Mouse (Mus musculus): ENCODE measurements around the gene Cdh15. TPM values are rescaled to one million over a fixed set of nuclear protein-coding genes. Genes with fewer than 3 reads are reported as not detected.

The Cdh15 gene
- polyA plus RNA-seq, 1 experiment = 0.32 TPM

DNA sequence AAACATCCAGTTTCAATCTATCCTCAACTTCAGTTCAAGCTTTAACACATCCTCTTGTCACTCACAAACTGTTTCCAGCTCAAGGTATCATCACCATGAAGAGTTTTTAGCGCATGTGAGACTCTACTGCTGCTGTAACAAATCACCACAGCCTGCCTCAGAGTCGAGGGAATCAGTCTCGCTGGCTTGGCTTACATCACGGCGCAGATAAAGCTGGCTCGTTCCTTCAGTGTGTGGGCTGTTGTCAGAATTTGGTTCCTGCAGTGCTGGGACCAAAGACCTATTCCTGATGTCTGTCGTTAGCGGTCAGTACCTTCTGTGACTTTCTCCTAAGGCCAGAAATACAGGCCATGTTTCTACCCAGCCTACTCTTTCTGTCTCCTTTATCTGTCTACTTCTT, 49.4 kb downstream of the Cdh15 start:
- Histone ChIP-seq H3K27ac (replicated peaks; ENCODE audit: low read depth, low read length) (no peak overlapping the region), H3K4me3 (ENCODE audit: insufficient read depth, low read depth, low read length) (no peak overlapping the region), H3K4me1 (ENCODE audit: control insufficient read depth, insufficient read depth, insufficient read length, low read length) (peaks cover 16% of the 10 kb centered on the region)

DNA sequence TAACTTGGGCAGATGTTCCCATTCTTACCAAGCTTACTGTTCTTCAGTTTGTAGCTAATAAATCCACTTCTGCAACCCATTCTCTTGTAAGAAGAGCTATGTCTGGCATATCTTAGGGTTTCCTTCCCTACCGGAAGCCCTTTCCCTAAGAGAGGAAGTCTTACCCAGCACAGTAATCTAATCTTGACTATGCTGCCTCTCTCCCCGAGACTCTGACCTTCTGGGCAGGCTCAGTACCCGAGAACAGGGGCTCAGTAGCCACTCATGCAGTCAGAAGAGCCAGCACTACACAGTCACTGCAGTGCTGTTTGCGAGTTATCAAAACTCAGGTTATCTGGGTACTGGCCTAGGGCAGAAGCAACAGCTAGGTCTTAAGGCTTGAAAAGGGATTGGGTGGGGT, 50.3 kb downstream of the Cdh15 start:
- Histone ChIP-seq H3K27ac (replicated peaks; ENCODE audit: low read depth, low read length) (peak overlapping the region; percentile 37), H3K4me3 (ENCODE audit: insufficient read depth, low read depth, low read length) (no peak overlapping the region), H3K4me1 (ENCODE audit: control insufficient read depth, insufficient read depth, insufficient read length, low read length) (peaks cover 22% of the 10 kb centered on the region)

DNA sequence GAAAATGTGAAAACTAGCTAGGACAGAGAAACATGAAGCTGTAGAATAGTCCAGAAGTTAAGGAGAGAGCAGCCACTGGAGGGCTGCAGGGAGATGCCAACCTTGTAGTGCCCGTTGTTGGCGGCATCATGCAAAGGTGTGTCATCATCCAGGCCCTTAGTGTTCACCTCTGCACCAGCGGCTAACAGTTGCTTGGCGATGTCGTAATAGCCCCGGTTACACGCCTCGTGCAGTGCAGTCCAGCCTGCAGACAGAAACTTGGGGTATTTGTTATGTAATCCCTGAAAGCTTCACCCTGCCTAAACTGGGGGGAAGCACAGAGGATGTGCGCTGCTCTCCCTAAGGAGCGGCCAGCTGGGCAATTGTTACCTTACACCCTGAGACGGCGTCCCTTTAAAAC, 50.7 kb downstream of the Cdh15 start:
- H3K4me1 ChIP-seq (ENCODE audit: control insufficient read depth, insufficient read depth, insufficient read length, low read length) = peaks cover 22% of the 10 kb centered on the region
- H3K27ac ChIP-seq (replicated peaks; ENCODE audit: low read depth, low read length) = peak overlapping the region; percentile 37; the same call in 1 of the 2 replicates
- no peak overlapping the region for H3K4me3 ChIP-seq (ENCODE audit: insufficient read depth, low read depth, low read length)

- Histone ChIP-seq H3K4me1 (ENCODE audit: control insufficient read depth, insufficient read depth, insufficient read length, low read length) (peaks cover 22% of the 10 kb centered on the region), H3K27ac (replicated peaks; ENCODE audit: low read depth, low read length) (no peak overlapping the region), H3K4me3 (ENCODE audit: insufficient read depth, low read depth, low read length) (no peak overlapping the region)
These were observed 51.3 kb downstream of the Cdh15 start for GRCm38 (mm10) chr8:122899085-122899484.

- no peak overlapping the region for H3K4me3 ChIP-seq (ENCODE audit: insufficient read depth, low read depth, low read length)
- H3K27ac ChIP-seq (replicated peaks; ENCODE audit: low read depth, low read length) = peak overlapping the region; percentile 84
- peaks cover 33% of the 10 kb centered on the region for H3K4me1 ChIP-seq (ENCODE audit: control insufficient read depth, insufficient read depth, insufficient read length, low read length)
These were observed 53.7 kb downstream of the Cdh15 start for GRCm38 (mm10) chr8:122901476-122901875.

GRCm38 (mm10) chr8:122901892-122902515, 54.2 kb downstream of the Cdh15 start:
- H3K27ac ChIP-seq (replicated peaks; ENCODE audit: low read depth, low read length) = peak overlapping the region; percentile 84
- H3K4me1 ChIP-seq (ENCODE audit: control insufficient read depth, insufficient read depth, insufficient read length, low read length) = peaks cover 33% of the 10 kb centered on the region
- no peak overlapping the region for H3K4me3 ChIP-seq (ENCODE audit: insufficient read depth, low read depth, low read length)

DNA sequence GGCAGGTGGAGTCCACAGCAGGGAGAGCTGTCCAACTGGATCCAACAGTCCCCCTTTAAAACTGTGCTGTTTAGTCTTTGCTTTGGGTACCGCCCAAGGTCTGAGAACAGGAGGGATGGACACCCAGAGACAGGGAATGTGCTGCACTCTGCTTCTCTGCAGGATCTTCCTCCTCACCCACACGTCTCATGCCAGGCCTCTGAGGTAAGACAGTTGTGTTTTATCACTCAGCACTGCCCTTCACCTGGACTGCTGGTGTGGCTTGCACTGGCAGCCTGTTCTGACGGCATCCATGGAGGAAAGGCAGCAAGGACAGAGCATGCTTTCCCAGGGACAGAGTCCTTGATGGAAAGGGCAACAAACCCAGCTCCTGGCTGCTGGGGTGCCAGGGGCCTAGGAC, 54.8 kb downstream of the Cdh15 start:
- no peak overlapping the region for H3K4me3 ChIP-seq (ENCODE audit: insufficient read depth, low read depth, low read length)
- H3K27ac ChIP-seq (replicated peaks; ENCODE audit: low read depth, low read length) = peak overlapping the region; percentile 84
- peaks cover 33% of the 10 kb centered on the region for H3K4me1 ChIP-seq (ENCODE audit: control insufficient read depth, insufficient read depth, insufficient read length, low read length)

DNA sequence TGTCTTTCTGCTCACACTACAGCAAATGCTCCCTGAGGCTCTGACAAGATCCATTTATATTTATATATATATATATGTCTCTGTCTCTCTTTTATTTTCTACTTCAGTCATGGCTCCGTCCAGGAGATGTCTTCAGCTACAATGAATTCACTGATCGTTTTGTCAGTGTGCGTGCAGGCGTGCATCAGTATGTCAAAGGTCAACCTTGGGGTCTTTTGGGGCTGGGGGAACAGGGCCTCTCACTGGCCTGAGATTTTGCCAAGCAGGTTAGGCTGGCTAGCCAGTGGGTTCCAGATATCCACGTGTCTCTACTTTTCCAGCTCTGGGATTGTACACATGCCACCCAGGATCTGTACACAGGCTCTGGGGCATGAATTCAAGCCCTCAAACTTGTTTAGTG, 55.2 kb downstream of the Cdh15 start:
- H3K4me1 ChIP-seq (ENCODE audit: control insufficient read depth, insufficient read depth, insufficient read length, low read length) = peaks cover 32% of the 10 kb centered on the region
- peak overlapping the region; percentile 31; the same call in 1 of the 2 replicates for H3K27ac ChIP-seq (replicated peaks; ENCODE audit: low read depth, low read length)
- H3K4me3 ChIP-seq (ENCODE audit: insufficient read depth, low read depth, low read length) = no peak overlapping the region

GRCm38 (mm10) chr8:122904496-122904895, 56.7 kb downstream of the Cdh15 start:
- Histone ChIP-seq H3K4me3 (ENCODE audit: insufficient read depth, low read depth, low read length) (no peak overlapping the region), H3K4me1 (ENCODE audit: control insufficient read depth, insufficient read depth, insufficient read length, low read length) (peaks cover 29% of the 10 kb centered on the region), H3K27ac (replicated peaks; ENCODE audit: low read depth, low read length) (peak overlapping the region; percentile 62)

DNA sequence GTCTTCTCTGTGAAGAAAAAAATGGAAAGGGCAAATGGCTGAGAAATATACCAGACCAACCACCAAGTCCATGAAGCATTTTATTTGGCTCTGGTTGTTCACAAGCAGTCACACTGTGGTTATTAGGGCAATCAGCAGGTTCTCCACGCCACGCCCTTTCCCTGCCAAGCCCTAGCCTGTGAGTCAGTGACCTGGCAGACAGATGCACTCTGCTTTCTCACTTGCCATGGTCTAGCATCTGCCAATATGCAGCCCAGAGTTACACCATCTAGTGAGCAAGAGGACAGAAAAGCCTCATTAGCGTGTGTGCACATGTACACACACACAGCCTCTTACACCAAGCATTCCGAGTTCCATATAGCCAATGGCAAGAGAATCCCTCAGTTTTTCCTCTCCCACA, 57.6 kb downstream of the Cdh15 start:
- Histone ChIP-seq H3K27ac (replicated peaks; ENCODE audit: low read depth, low read length) (peak overlapping the region; percentile 64), H3K4me1 (ENCODE audit: control insufficient read depth, insufficient read depth, insufficient read length, low read length) (peaks cover 26% of the 10 kb centered on the region), H3K4me3 (ENCODE audit: insufficient read depth, low read depth, low read length) (no peak overlapping the region)

DNA sequence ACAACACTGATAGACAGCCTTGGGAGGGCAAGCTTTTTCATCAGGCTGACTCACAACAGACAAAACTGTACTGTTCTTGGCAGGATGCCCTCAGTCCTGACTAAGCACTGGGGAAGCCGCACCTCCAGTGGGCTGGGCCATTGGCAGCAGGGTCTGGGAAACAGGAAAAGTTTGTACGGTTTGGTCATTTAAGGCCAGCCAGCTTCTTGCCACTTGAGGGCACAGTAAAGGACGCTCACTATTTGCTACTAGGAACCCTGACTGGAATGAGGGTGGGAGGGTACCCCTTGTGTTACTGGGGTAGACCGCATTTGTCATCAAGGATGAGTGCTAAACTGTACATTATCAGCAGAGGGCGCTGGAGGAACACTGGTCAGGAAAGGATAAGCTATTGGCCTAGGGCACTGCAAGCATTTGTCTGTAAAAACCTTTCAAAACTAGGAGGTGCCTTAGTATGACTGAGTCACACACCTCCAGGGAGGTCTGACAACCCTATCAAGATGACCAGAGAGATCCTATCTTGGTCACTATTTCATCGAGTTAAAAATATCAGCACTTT, 58.8 kb downstream of the Cdh15 start:
- Histone ChIP-seq H3K4me3 (ENCODE audit: insufficient read depth, low read depth, low read length) (peak overlapping the region; percentile 27; the same call in 1 of the 2 replicates), H3K27ac (replicated peaks; ENCODE audit: low read depth, low read length) (peak overlapping the region; percentile 76)

DNA sequence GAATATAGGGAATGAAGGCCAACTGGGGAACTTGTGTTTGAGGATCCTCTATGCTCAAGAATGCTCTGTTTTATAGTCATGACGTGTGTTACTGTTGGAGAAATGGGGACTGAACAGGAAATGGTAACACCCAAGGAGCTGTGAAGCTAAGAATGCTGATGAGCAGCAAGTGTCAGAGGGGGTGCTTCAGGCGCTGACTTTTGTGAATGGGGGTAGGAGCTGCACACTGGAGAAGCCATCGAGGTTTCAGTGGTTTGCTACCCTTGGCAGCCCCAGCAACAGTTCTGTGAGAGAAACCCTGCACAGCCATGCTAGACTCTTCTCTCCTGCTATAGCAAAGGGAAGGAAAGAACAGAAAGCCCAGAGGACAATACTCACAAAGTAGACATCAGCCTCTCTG, 64.4 kb downstream of the Cdh15 start:
- Histone ChIP-seq H3K27ac (replicated peaks; ENCODE audit: low read depth, low read length) (0 out of 2 replicates have a peak overlapping the region, but pooled peaks have one; percentile 13), H3K4me3 (ENCODE audit: insufficient read depth, low read depth, low read length) (no peak overlapping the region), H3K4me1 (ENCODE audit: control insufficient read depth, insufficient read depth, insufficient read length, low read length) (peaks cover 7% of the 10 kb centered on the region)

More for the DNA sequence above, 58.8 kb downstream of the Cdh15 start:
- peaks cover 21% of the 10 kb centered on the region for H3K4me1 ChIP-seq (ENCODE audit: control insufficient read depth, insufficient read depth, insufficient read length, low read length)

DNA sequence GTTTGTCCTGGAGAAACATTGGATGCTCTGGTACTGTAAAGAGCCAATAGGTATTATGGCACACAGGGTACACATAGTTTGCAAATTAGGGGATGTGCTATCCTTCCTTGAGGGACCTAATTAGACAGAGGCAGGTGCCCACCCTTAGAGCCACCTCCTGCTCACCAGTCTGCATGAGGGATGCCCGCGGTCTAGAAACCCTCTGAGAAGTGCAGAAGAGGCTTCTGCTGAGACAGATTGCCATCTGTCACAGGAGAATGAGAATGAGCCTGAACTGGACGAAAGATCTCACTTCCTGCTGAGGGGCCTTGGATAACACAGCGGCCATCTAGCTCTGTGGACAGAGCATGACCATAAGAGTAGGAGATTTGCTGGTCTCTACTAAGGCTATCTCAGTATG, 65.1 kb downstream of the Cdh15 start:
- no peak overlapping the region for H3K27ac ChIP-seq (replicated peaks; ENCODE audit: low read depth, low read length)

GRCm38 (mm10) chr8:122916766-122917165, 69.0 kb downstream of the Cdh15 start:
- H3K4me1 ChIP-seq (ENCODE audit: control insufficient read depth, insufficient read depth, insufficient read length, low read length) = peaks cover 37% of the 10 kb centered on the region

More for the DNA sequence above, 65.1 kb downstream of the Cdh15 start:
- H3K4me1 ChIP-seq (ENCODE audit: control insufficient read depth, insufficient read depth, insufficient read length, low read length) = peaks cover 14% of the 10 kb centered on the region
- no peak overlapping the region for H3K4me3 ChIP-seq (ENCODE audit: insufficient read depth, low read depth, low read length)

More at GRCm38 (mm10) chr8:122916766-122917165, 69.0 kb downstream of the Cdh15 start:
- no peak overlapping the region for H3K4me3 ChIP-seq (ENCODE audit: insufficient read depth, low read depth, low read length)
- H3K27ac ChIP-seq (replicated peaks; ENCODE audit: low read depth, low read length) = no peak overlapping the region
